Mouse (Mus musculus) intestine, postnatal 0 days (tissue): ENCODE results near the gene Fignl1. TPM values are rescaled to one million over a fixed set of nuclear protein-coding genes. Genes with fewer than 3 reads are reported as not detected.

Experiments used
- ATAC-seq: fragments of 200-750 bp; cut with Nextera tagmentation; 2 replicates; pipeline ENCODE4 v1.8.0; 2017; ENCODE audit warnings: mild to moderate bottlenecking, moderate TSS enrichment, moderate library complexity
- H3K27ac ChIP-seq: fragments of 300-500 bp; sonication (generic); 2 replicates; pipeline ENCODE4 v1.5.1; 2014; ENCODE audit warnings: mild to moderate bottlenecking, low read depth, low read length, moderate library complexity
- H3K27me3 ChIP-seq: fragments of 300-500 bp; sonication (generic); replicated peaks from 2 replicates; pipeline ENCODE4 v1.6.1; 2014; ENCODE audit warnings: low read length, mixed read lengths; ENCODE audit not compliant: control insufficient read depth, insufficient read depth
- H3K36me3 ChIP-seq: fragments of 300-500 bp; sonication (generic); 2 replicates; pipeline ENCODE4 v1.6.1; 2014; ENCODE audit warnings: mild to moderate bottlenecking, moderate library complexity; ENCODE audit not compliant: control insufficient read depth, insufficient read depth
- H3K4me1 ChIP-seq: fragments of 300-500 bp; sonication (generic); replicated peaks from 2 replicates; pipeline ENCODE4 v1.6.1; 2014; ENCODE audit warnings: antibody characterized with exemption, low read length, mixed read lengths; ENCODE audit not compliant: control insufficient read depth, insufficient read depth
- H3K4me2 ChIP-seq: fragments of 300-500 bp; sonication (generic); replicated peaks from 2 replicates; pipeline ENCODE4 v1.6.1; 2014; ENCODE audit warnings: low read depth, mild to moderate bottlenecking, moderate library complexity
- H3K4me3 ChIP-seq: fragments of 300-500 bp; sonication (generic); 2 replicates; pipeline ENCODE4 v1.5.1; 2014; ENCODE audit warnings: low read depth, low read length
- H3K9ac ChIP-seq: fragments of 300-500 bp; sonication (generic); 2 replicates; pipeline ENCODE4 v1.6.1; 2014; ENCODE audit warnings: mild to moderate bottlenecking, low read depth, low read length
- H3K9me3 ChIP-seq: fragments of 300-500 bp; sonication (generic); 2 replicates; pipeline ENCODE4 v1.6.1; 2016; ENCODE audit warnings: mixed run types; ENCODE audit not compliant: control insufficient read depth
- CTCF ChIP-seq: sonication (generic); IDR thresholded peaks from 2 replicates; pipeline ENCODE4 v1.5.1; 2016; ENCODE audit warnings: low read depth, mild to moderate bottlenecking, control low read depth, antibody characterized with exemption, moderate library complexity
- WGBS: fragments of 180-500 bp; shearing (Covaris S2); extraction: QIAGEN DNeasy Blood & Tissue Kit; methylation state at CpG from one replicate; pipeline ENCODE4 v1.1.7; 2014; 5-methylcytosine and 5-hydroxymethylcytosine counted together
- polyA plus RNA-seq: library from polyadenylated mRNA; unstranded; fragments of >200 nt; fragmentation: Nextera tagmentation; extraction: Ambion mirVana; gene quantifications from 2 replicates; pipeline ENCODE4 v1.2.1, GENCODE M21; 2015

Fignl1 gene
- polyA plus RNA-seq, 1 experiment from 2014 or later, result 8.1 TPM

DNA sequence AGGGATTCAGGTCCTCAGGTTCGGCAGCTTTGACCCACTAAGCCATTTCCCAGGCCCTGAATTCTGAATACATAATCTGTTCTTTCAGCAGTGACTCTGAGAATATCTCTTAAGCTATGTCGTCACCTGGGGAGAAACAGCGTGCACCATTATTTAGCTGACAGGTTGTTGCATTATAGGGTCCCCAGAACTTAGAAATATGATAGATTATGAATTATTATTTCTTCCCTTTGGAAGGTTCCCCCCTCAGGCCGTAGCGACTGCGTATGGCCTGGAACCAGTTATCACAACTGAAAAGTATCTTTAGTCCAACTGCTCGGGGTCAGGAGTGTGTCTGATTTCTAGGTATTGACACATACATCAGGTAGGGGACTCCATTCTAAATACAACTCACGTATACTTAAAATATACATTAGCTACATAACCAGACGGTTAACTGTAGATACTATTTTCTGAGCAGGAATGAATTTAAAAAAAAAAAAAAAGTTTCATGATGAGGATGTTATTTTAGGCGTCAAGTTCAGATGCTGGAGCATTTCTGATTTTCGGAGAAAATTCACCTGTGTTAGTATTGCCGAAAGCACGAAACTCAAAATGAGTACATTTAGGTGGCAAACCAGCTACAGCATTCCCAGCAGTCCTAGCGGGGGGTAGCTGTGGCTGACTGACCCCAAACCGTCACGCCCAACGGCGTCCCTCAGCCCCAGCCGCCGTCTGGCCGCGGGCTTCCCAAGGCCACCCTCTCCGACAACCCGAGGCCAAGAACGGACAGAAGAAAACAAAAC is 535 bp downstream of the Fignl1 start:
- no peaks in the 10 kb centered on the region for H3K9me3 ChIP-seq
- no peak for TF ChIP-seq CTCF
- no peak; the same call in 1 of the 2 replicates for ATAC-seq
- peak overlapping the region; percentile 75 for H3K9ac ChIP-seq
- WGBS, result 5% methylated on average over 25 of the region's 25 CpGs
- H3K36me3 ChIP-seq, result peaks cover 3% of the 10 kb centered on the region
- peak overlapping the region; percentile 70 for H3K4me3 ChIP-seq
- H3K4me1 ChIP-seq, result no peaks in the 10 kb centered on the region
- no peak overlapping the region; the same call in 1 of the 2 replicates for H3K27ac ChIP-seq
- H3K4me2 ChIP-seq, result peak overlapping the region; percentile 91
- no peaks in the 10 kb centered on the region for H3K27me3 ChIP-seq

DNA sequence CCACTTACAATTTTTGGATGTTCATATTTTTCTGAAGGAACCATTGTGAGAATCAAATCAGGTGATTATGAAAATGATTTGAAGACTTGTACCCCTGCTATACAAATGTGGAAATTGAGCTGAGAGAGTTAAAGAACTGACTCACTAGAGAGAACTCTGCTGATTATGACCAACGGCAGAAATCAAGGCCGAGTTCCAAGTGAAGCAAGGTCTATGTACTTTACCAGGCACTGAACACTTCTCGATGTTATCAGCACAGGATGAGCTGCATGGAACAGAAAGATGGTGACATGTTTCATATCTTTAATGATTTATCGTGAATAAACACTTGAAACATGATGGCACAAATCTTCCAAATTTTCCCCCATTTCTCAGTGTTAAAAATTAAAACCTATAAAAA is 2.8 kb downstream of the Fignl1 start:
- no peaks in the 10 kb centered on the region for H3K9me3 ChIP-seq
- H3K4me3 ChIP-seq, result no peak overlapping the region
- H3K4me2 ChIP-seq, result no peak overlapping the region
- 76% methylated on average over 4 of the region's 4 CpGs for WGBS
- no peak overlapping the region for H3K27ac ChIP-seq
- H3K27me3 ChIP-seq, result no peaks in the 10 kb centered on the region
- ATAC-seq, result no peak
- no peaks in the 10 kb centered on the region for H3K4me1 ChIP-seq
- H3K36me3 ChIP-seq, result peaks cover 17% of the 10 kb centered on the region
- H3K9ac ChIP-seq, result no peak overlapping the region
- TF ChIP-seq CTCF, result no peak

DNA sequence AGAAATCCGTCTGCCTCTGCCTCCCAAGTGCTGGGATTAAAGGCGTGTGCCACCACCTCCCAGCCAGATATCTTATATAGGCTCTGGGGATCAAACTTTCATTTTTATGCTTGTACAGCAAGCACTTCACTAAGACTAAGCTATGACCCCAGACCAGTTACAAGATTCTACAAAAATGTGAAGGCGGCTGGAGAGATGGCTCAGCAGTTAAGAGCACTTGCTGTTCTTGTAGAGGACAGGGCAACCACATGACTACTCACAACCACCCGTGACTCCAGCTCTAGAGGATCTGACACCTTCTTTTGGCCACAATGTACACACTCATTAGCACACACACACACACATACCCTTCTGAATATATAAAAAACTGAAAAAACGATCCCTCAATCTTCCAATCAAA is 4.3 kb downstream of the Fignl1 start:
- peaks cover 20% of the 10 kb centered on the region for H3K36me3 ChIP-seq
- H3K27ac ChIP-seq, result no peak overlapping the region
- no peaks in the 10 kb centered on the region for H3K4me1 ChIP-seq
- no peak overlapping the region for H3K9ac ChIP-seq
- H3K27me3 ChIP-seq, result no peaks in the 10 kb centered on the region
- H3K9me3 ChIP-seq, result no peaks in the 10 kb centered on the region
- H3K4me3 ChIP-seq, result no peak overlapping the region
- no peak for ATAC-seq
- 87% methylated on average over 5 of the region's 5 CpGs for WGBS
- TF ChIP-seq CTCF, result no peak
- H3K4me2 ChIP-seq, result no peak overlapping the region

GRCm38 (mm10) chr11:11801067-11801466 is 7.7 kb downstream of the Fignl1 start:
- no peak overlapping the region for H3K9ac ChIP-seq
- H3K4me3 ChIP-seq, result no peak overlapping the region
- TF ChIP-seq CTCF, result no peak
- no peaks in the 10 kb centered on the region for H3K9me3 ChIP-seq
- no peak overlapping the region; the same call in 1 of the 2 replicates for H3K27ac ChIP-seq
- H3K4me1 ChIP-seq, result no peaks in the 10 kb centered on the region
- no peak for ATAC-seq
- no peaks in the 10 kb centered on the region for H3K27me3 ChIP-seq
- H3K36me3 ChIP-seq, result peaks cover 20% of the 10 kb centered on the region
- no peak overlapping the region for H3K4me2 ChIP-seq
- WGBS, result 91% methylated on average over 9 of the region's 9 CpGs

GRCm38 (mm10) chr11:11800304-11800703 is 8.5 kb downstream of the Fignl1 start:
- 95% methylated on average over 3 of the region's 3 CpGs for WGBS
- H3K36me3 ChIP-seq, result peaks cover 20% of the 10 kb centered on the region
- H3K4me2 ChIP-seq, result no peak overlapping the region
- H3K4me3 ChIP-seq, result no peak overlapping the region
- no peak for TF ChIP-seq CTCF
- H3K9me3 ChIP-seq, result no peaks in the 10 kb centered on the region
- H3K27ac ChIP-seq, result no peak overlapping the region
- no peaks in the 10 kb centered on the region for H3K27me3 ChIP-seq
- H3K9ac ChIP-seq, result no peak overlapping the region
- ATAC-seq, result no peak
- no peaks in the 10 kb centered on the region for H3K4me1 ChIP-seq

DNA sequence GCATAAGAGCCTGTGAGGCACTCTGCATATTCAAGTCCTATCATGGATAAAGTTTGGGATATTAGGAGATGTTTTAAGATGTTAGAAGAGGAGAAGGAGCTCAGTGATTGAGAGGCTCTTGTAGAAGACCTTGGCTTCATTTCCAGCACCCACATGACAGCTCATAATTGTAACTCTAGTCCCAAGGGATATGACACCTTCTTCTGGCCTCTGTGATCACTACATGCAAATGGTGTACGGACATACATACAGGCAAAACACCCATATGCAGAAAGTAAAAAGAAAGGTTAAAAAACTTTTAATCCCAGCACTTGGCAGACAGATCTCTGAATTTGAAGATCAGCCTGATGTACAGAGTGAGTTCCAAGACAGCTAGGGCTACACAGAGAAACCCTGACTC is 10.1 kb downstream of the Fignl1 start:
- TF ChIP-seq CTCF, result no peak
- 100% methylated on average over 1 of the region's 1 CpGs for WGBS
- H3K4me1 ChIP-seq, result no peaks in the 10 kb centered on the region
- no peak for ATAC-seq
- no peak overlapping the region for H3K4me3 ChIP-seq
- H3K36me3 ChIP-seq, result peaks cover 20% of the 10 kb centered on the region
- H3K9ac ChIP-seq, result no peak overlapping the region
- no peaks in the 10 kb centered on the region for H3K9me3 ChIP-seq
- H3K27ac ChIP-seq, result no peak overlapping the region
- H3K4me2 ChIP-seq, result no peak overlapping the region
- no peaks in the 10 kb centered on the region for H3K27me3 ChIP-seq
